Mouse (Mus musculus): ENCODE data around the gene Olfr146.

Gene Olfr146

GRCm38 (mm10) chr9:39023277-39023676 is at the start of gene Olfr146:
Gene Olfr146, minus strand, starts transcription at chr9:39023377.
- DNase-seq (ENCODE audit: low spot score): no peak

- no peak for DNase-seq (ENCODE audit: low spot score)
These were observed 41.7 kb upstream of the Olfr146 start, which contains the start of gene Olfr937 for GRCm38 (mm10) chr9:39064851-39065250. Gene Olfr937, minus strand, starts transcription at chr9:39064951.

- DNase-seq (ENCODE audit: low spot score): no peak
These were observed 23.6 kb downstream of the Olfr146 start, which contains the start of gene Olfr935 for GRCm38 (mm10) chr9:38999583-38999982. Gene Olfr935, minus strand, starts transcription at chr9:38999683.

- DNase-seq (ENCODE audit: low spot score): no peak
These were observed 35.0 kb downstream of the Olfr146 start, which contains the start of gene Olfr934 for GRCm38 (mm10) chr9:38988215-38988614. Gene Olfr934, minus strand, starts transcription at chr9:38988315.

GRCm38 (mm10) chr9:38972013-38972412 is 51.2 kb downstream of the Olfr146 start, which contains the start of gene Olfr933:
Gene Olfr933, plus strand, starts transcription at chr9:38972313.
- no peak for DNase-seq (ENCODE audit: low spot score)
